Mouse (Mus musculus): ENCODE results near the gene Clcnkb.

Gene Clcnkb

DNA sequence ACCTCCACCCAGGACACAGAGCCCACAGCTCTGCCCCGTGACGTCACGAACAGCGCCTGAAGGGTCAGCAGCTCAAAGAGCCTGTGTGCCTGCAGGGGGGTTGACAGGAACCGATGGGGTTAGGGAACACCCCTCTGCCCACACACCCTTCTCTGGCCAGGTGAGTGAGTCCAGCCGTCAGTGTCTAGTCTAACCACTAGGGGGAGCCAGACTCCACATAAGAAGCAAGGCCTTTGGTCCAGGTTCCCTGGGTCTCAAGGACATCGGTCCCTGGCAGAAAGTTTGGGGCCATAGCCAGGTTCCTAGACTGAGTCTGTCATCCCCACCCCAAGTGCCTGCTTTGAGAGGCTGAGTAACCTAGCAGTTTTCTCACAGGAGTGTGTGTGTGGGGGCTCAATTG, 30.5 kb downstream of the Clcnkb start:
- in situ Hi-C loops (cut with MboI; ENCODE audit: low pct_unique_long_range_greater_than_20kb in 1 of 2, low sequenced_read_pairs in 2 of 2, unreplicated experiment in 1 of 2) = no loop called here

DNA sequence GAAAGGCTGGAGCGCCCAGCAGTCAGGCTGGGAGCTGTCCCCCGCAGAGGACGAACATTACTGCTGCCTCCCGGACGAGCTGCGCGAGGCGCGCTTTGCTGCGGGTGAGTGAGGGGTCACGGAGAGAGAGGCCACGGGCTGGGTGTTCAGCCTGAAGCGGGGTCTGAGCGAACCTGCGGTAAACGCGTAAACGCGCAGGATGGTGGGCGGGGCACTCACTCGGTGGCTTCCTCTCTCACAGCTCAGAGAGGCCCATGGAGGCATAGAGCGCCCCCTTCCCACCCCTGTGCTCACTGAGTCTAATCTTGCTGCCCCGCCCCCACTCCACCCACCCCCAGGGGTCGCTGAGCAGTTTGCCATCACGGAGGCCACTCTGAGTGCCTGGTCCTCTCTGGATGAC, 33.4 kb downstream of the Clcnkb start:
- in situ Hi-C loops (cut with MboI; ENCODE audit: low pct_unique_long_range_greater_than_20kb in 1 of 2, low sequenced_read_pairs in 2 of 2, unreplicated experiment in 1 of 2) = no loop called here

DNA sequence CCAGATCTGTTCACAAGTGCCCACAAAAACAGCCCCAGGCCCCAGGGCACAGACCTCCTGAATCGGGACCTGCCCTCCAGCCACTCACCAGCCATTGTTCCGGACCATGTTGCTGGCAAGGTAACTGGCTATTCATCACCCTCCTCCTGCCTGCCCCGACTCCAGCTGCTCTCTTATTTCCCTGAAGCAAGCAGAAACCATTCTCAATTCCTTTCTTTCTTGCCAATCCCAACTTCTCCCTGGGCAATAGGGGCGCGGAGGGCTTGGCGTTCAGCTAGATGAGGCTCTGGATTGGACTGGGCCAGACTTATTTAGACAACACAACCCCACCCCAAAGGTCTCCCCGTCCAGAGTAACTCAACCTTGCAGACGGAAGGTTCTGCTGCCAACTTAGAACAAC, 36.1 kb downstream of the Clcnkb start:
- in situ Hi-C loops (cut with MboI; ENCODE audit: low pct_unique_long_range_greater_than_20kb in 1 of 2, low sequenced_read_pairs in 2 of 2, unreplicated experiment in 1 of 2) = no loop called here

DNA sequence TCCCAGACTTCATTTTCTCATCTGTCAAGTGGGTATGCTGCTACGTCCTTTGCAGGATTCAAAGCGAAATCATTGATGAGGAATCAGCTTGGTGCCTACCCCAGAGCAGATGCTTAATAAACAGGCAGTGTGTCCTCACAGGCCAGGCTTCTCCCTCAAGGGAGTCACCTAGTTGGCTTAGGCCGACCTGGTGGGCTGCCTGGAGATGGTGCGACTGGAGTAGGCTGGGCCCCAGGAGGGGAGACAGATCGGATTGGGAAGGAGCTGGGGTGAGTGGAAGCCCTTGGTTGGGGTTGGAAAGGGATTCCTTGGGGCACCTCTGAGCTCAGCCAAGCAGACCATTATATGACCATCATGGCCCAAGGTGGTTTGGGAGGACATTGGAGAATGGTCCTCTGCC, 43.4 kb downstream of the Clcnkb start:
- in situ Hi-C loops (cut with MboI; ENCODE audit: low pct_unique_long_range_greater_than_20kb in 1 of 2, low sequenced_read_pairs in 2 of 2, unreplicated experiment in 1 of 2) = no loop called here

DNA sequence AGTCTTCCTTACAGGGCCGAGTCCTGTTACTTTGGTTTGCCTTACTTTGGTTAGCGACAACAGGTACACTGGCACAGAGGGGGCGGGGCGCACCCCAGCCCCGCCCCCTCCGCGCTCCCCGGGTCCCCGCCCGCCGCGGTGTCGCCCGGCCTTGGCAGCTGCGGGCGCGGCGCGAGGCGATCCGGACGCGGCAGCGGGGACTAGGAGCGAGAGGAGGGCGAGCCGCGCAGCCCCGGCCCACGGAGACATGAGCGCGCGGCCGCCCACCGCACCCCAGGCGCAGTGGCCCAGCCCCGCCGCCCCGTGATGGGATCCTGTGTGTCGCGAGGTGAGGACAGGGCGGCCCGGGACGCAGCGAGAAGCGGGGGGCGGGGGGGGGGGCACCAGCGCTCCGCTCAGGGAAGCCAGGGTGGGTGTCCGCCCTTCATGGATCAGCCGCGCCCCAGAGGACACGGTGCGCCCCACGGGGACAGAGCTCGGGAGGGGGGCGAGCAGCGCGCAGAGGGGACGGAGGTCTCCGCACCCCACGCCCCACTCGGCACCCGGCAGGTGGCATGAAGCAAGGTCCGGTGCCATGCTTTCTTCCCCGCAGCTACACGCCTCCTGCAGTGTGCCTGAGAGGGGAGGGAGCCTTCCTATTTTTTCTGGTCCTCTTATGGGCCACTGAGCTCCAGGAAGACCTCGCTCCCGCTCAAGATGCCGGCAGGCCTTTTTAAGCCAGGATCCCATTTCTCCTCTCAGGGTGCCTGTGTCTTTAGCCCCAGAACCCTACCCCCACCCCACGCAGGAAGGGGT, 47.6 kb downstream of the Clcnkb start, which contains the start of gene Fam131c:
Gene Fam131c, plus strand, starts transcription at position 224 of the 795 bp plus-strand sequence.
- in situ Hi-C loops (cut with MboI; ENCODE audit: low pct_unique_long_range_greater_than_20kb in 1 of 2, low sequenced_read_pairs in 2 of 2, unreplicated experiment in 1 of 2) = no loop called here

DNA sequence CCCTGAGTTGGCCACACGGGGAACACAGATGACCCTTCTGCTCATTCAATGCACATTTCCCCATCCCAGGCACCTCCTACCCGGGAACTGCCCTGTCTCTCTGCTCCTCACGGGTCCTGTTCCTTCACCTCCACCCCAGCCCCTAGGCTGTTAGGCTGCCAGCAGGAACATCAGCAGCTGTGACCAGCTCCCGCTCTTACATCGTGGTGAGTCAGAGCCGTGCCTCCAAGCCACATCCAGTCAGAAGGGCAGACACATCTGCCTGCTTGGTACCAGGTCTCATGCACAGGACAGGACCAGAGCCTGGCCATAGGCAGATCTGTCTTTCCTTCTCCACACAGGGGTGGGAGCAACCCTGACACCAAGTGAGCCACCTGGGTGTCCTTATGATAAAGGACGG, 49.9 kb downstream of the Clcnkb start:
- in situ Hi-C loops (cut with MboI; ENCODE audit: low pct_unique_long_range_greater_than_20kb in 1 of 2, low sequenced_read_pairs in 2 of 2, unreplicated experiment in 1 of 2) = no loop called here

DNA sequence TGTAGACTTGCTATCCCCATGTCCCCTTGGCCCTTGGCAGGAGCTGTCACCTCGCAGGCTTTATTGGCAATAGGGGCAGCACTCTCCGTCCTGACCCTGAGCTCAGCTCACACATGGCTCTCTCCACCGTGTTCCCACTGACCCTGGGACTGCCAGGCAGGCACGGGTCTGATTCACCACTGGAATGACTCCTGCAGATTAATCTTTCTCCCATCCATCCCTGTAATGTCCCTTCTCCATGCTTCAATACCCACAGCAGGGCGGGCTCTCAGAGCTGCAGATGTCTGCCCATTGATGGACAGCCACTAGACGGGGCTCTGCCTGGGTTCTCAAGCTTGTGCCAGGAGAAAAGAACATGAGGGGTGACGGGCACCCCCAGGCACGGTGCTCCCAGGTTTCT, 50.7 kb downstream of the Clcnkb start:
- in situ Hi-C loops (cut with MboI; ENCODE audit: low pct_unique_long_range_greater_than_20kb in 1 of 2, low sequenced_read_pairs in 2 of 2, unreplicated experiment in 1 of 2) = no loop called here

DNA sequence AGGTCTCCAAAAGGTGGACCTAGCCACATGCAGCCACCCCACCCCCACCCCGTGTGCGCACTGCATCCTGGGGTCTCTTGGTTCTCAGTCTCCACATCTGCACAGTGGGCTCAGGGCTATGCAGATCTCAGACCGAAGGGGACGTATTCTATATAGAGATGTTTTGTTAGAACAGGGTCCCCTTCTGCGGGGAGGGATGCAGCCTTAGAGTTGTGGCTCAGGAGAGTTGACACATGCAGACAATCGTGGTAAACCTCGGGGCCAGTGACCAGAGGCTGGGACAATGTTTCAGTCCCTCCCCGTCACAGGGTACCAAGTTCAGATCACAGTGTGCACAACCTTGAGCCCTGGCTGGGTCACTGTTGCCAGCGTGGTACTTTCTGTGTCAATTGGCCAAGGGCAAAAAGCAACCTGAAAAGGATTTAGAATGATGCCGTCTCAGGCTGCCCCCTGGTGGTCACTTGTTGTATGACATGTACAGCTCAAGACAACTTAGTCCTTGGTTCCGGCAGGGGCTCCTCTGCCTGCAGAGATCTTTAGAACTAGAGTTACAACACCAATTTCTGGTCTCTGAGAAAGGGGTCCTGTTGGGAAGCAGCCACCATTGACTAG, 52.8 kb downstream of the Clcnkb start:
- in situ Hi-C loops (cut with MboI; ENCODE audit: low pct_unique_long_range_greater_than_20kb in 1 of 2, low sequenced_read_pairs in 2 of 2, unreplicated experiment in 1 of 2) = loop anchor here (5.0 kb wide), 3 partner anchors 41 to 106 kb away; no protein-coding TSS in a partner anchor

DNA sequence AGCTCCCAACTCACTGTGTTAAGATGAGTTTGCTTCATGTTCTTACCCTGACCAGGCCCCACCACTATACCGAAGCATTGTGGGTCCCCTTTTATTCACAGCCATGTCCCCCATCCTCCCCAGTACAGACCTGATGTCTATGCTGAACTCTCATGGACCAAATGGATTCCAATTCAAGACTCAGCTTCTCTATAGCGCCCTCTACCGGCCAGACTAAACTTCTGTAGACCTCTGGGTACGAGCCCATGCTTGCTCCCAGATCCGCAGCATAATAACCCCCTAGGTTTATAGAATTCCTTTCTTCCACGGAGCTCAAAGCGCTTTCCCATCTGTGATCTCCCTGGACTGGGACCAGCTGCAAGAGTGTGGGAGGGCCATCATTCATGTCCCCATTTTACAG, 55.0 kb downstream of the Clcnkb start:
- in situ Hi-C loops (cut with MboI; ENCODE audit: low pct_unique_long_range_greater_than_20kb in 1 of 2, low sequenced_read_pairs in 2 of 2, unreplicated experiment in 1 of 2) = loop anchor here (5.0 kb wide), 3 partner anchors 39 to 104 kb away; no protein-coding TSS in a partner anchor

DNA sequence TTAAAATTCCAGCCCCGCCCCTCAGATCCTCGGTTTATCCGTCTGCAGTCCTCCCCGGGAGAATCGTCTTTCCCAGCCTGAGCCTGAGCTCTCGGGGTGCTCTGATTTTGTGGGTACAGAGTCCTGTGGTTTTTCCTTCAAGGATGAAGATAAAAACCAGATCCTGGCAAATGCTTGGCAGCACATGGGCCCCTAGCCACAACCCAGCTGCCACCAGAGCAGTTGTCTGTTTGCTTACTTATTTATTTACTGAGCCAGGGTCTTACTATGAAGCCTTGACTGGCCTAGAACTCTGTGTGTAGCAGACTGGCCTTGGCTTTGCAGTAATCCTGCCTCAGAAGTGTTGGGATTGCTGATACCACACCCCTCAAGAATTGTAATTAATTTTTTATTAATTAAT, 56.6 kb downstream of the Clcnkb start:
- in situ Hi-C loops (cut with MboI; ENCODE audit: low pct_unique_long_range_greater_than_20kb in 1 of 2, low sequenced_read_pairs in 2 of 2, unreplicated experiment in 1 of 2) = no loop called here

DNA sequence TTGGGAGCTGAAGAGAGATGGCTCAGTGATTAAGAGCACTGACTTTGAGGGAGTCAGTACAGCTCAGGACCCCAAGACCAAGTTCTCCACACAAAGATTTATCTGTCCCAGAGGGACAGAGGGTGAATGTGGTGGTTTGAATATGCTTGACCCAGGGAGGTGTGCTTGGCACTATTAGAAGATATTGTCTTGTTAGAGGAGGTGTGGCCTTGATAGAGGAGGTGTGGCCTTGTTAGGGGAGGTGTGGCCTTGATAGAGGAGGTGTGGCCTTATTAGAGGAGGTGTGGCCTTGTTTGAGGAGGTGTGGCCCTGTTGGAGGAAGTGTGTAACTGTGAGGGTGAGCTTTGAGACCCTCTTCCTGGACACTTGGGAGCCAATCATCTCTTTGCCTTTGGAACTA, 58.0 kb downstream of the Clcnkb start:
- in situ Hi-C loops (cut with MboI; ENCODE audit: low pct_unique_long_range_greater_than_20kb in 1 of 2, low sequenced_read_pairs in 2 of 2, unreplicated experiment in 1 of 2) = no loop called here
